Mouse (Mus musculus): ENCODE measurements around the gene Irak2.

GRCm38 (mm10) chr6:113605224-113605545 is 33.1 kb upstream of the Irak2 start:
- TF ChIP-seq POLR2A (IDR thresholded peaks at IDR 0.05; ENCODE audit: borderline replicate concordance, control insufficient read depth, low read depth, low read length) (no peak), CTCF (IDR thresholded peaks at IDR 0.05; ENCODE audit: control insufficient read depth, insufficient read depth, low read length) (no peak)
